Mouse (Mus musculus) limb, embryonic 15.5 days (tissue): ENCODE results near the gene Dusp6. TPM values are rescaled to one million over a fixed set of nuclear protein-coding genes. Genes with fewer than 3 reads are reported as not detected.

Experiments
- ATAC-seq: fragments of 200-750 bp; cut with Nextera tagmentation; 2 replicates; pipeline ENCODE4 v1.8.0; 2017; ENCODE audit warnings: low read depth, moderate TSS enrichment; ENCODE audit not compliant: insufficient number of reproducible peaks, low FRiP score, low TSS enrichment
- H3K27ac ChIP-seq: fragments of 300-500 bp; sonication (generic); 2 replicates; pipeline ENCODE4 v1.5.1; 2015; ENCODE audit warnings: moderate library complexity, mild to moderate bottlenecking, inconsistent platforms
- H3K27me3 ChIP-seq: fragments of 300-500 bp; sonication (generic); 2 replicates; pipeline ENCODE4 v1.6.1; 2015; ENCODE audit warnings: inconsistent platforms
- H3K36me3 ChIP-seq: fragments of 300-500 bp; sonication (generic); 2 replicates; pipeline ENCODE4 v1.6.1; 2015; ENCODE audit warnings: inconsistent platforms
- H3K4me1 ChIP-seq: fragments of 300-500 bp; sonication (generic); 2 replicates; pipeline ENCODE4 v1.6.1; 2015; ENCODE audit warnings: inconsistent platforms
- H3K4me2 ChIP-seq: fragments of 300-500 bp; sonication (generic); 2 replicates; pipeline ENCODE4 v1.6.1; 2015; ENCODE audit warnings: mild to moderate bottlenecking, inconsistent platforms
- H3K4me3 ChIP-seq: fragments of 300-500 bp; sonication (generic); 2 replicates; pipeline ENCODE4 v1.5.1; 2015; ENCODE audit warnings: mild to moderate bottlenecking, inconsistent platforms
- H3K9ac ChIP-seq: fragments of 300-500 bp; sonication (generic); 2 replicates; pipeline ENCODE4 v1.6.1; 2015; ENCODE audit warnings: inconsistent platforms
- H3K9me3 ChIP-seq: fragments of 300-500 bp; sonication (generic); 2 replicates; pipeline ENCODE4 v1.6.1; 2016; ENCODE audit warnings: inconsistent platforms
- WGBS: fragments of 180-500 bp; shearing (Covaris S2); methylation state at CpG from one replicate; pipeline ENCODE4 v1.1.7; 2015; 5-methylcytosine and 5-hydroxymethylcytosine counted together
- polyA plus RNA-seq: library from polyadenylated mRNA; unstranded; fragments of >200 nt; fragmentation: Nextera tagmentation; extraction: Ambion mirVana; gene quantifications from 2 replicates; pipeline ENCODE4 v1.2.1, GENCODE M21; 2015

Gene Dusp6
- polyA plus RNA-seq, 1 experiment from 2014 or later, result 66.8 TPM

DNA sequence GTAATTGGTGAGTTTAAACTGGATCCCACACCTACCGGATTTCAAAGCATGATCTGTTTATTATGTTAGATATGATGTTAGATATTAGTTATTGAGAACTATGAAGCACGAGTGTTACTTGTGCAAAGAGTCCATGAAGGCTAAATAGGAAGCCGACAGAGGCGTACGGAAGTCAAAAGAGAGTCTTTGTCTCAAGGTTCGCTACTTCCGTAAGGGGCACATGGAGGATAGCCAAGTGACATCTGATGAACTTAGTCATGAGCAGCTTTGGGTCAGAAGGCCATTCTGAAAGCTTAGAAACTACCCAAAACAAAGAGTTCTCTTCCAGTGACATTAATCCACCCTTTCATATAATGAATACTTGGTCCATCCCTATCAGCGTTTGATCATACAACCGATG, 27.9 kb upstream of the Dusp6 start:
- WGBS, result 88% methylated on average over 9 of the region's 9 CpGs
- no peaks in the 10 kb centered on the region for H3K36me3 ChIP-seq
- ATAC-seq, result no peak
- no peak overlapping the region for H3K4me3 ChIP-seq
- H3K4me2 ChIP-seq, result no peak overlapping the region
- no peak overlapping the region for H3K27ac ChIP-seq
- H3K4me1 ChIP-seq, result peaks cover 10% of the 10 kb centered on the region; the same call in 1 of the 2 replicates
- no peaks in the 10 kb centered on the region for H3K27me3 ChIP-seq
- no peak overlapping the region for H3K9ac ChIP-seq
- H3K9me3 ChIP-seq, result no peaks in the 10 kb centered on the region

DNA sequence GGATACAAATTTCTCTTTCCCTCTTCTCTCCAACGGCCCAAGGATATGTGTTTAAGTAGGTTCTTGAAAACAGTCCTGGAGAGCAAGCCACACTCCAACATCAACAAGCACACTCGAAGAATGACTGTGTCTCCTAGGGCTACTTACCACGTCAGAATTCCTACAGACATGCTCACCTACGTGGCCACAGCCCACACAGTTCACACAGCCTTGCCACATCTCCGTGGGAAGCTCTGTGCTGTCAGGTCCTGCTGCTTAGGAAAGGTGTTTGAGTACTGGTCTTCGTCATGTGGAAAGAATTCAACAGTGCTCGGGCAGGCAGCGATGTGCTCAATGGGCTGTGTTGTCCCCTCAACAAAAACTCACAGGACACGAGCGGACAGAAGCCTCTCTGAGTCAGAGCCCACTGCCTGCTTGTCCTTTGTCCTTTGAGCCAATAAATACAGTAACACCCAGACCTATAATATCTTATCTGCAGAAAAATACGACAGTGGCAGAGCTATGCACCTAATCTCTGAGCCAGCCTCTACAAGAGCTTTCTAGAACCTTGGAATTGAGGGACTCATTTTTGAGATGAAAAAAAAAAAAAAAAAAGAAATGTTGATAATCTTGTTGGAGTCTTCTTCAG, 25.7 kb upstream of the Dusp6 start:
- ATAC-seq, result no peak
- H3K27me3 ChIP-seq, result no peaks in the 10 kb centered on the region
- no peak overlapping the region for H3K9ac ChIP-seq
- H3K4me3 ChIP-seq, result no peak overlapping the region
- 62% methylated on average over 11 of the region's 11 CpGs for WGBS
- H3K9me3 ChIP-seq, result no peaks in the 10 kb centered on the region
- no peaks in the 10 kb centered on the region for H3K36me3 ChIP-seq
- H3K4me2 ChIP-seq, result no peak overlapping the region
- H3K4me1 ChIP-seq, result peaks cover 20% of the 10 kb centered on the region
- 0 out of 2 replicates have a peak overlapping the region, but pooled peaks have one; percentile 33 for H3K27ac ChIP-seq

GRCm38 (mm10) chr10:99238537-99238936, 24.5 kb upstream of the Dusp6 start:
- Histone ChIP-seq H3K9me3 (no peaks in the 10 kb centered on the region), H3K4me1 (peaks cover 26% of the 10 kb centered on the region), H3K36me3 (no peaks in the 10 kb centered on the region), H3K27ac (no peak overlapping the region), H3K9ac (no peak overlapping the region), H3K27me3 (no peaks in the 10 kb centered on the region), H3K4me3 (no peak overlapping the region), H3K4me2 (no peak overlapping the region)
- ATAC-seq, result no peak
- 44% methylated on average over 11 of the region's 11 CpGs for WGBS

- no peaks in the 10 kb centered on the region for H3K36me3 ChIP-seq
- H3K4me2 ChIP-seq, result no peak overlapping the region
- no peak overlapping the region for H3K4me3 ChIP-seq
- peaks cover 26% of the 10 kb centered on the region for H3K4me1 ChIP-seq
- no peak overlapping the region for H3K9ac ChIP-seq
- no peaks in the 10 kb centered on the region for H3K27me3 ChIP-seq
- WGBS, result 61% methylated on average over 7 of the region's 7 CpGs
- H3K27ac ChIP-seq, result 0 out of 2 replicates have a peak overlapping the region, but pooled peaks have one; percentile 23
- ATAC-seq, result no peak
- no peaks in the 10 kb centered on the region for H3K9me3 ChIP-seq
These were observed 21.7 kb upstream of the Dusp6 start for GRCm38 (mm10) chr10:99241284-99241828.

DNA sequence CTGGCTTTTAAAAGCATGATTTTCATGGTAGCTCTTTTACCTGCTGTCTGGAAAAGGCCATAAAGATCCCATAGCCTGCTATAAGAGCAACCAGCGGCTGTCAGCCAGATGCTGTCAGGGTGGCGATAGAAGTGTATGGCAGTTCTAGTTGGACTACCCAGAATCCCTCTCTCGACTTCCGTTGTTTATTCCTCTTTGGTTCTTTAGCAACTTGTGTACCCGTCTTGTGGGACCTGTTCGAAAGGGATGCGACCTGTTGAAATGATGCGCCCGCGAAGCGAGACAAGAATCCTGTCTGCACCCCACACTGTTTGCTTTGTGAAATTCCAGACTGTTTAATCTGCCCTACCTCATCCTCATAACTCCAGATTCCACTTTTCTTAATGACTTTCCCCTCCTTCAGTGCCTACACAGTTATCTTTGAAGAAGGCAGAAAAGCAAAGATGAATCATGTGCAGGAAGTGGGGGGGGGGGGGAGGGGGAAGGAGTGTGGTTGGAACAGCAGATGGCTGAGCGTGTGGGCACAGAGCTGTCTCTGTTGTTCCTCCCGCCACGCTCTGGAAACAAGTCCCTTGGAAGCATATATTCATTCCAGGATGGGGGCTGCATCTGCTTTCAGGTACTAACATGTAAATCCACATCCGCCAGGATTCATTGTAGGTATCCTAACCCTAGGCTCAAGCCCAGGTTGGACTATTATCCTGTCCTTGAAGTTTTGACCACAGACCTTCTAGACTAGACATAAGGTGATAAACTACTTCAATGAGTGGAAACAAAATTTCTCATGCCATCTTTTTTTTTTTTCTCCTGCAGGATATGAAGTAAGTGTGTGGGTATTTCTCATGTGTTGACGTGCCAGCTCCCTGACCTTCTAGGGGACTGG, 21.0 kb upstream of the Dusp6 start:
- no peak overlapping the region for H3K4me2 ChIP-seq
- peak overlapping the region; percentile 23; the same call in 1 of the 2 replicates for H3K27ac ChIP-seq
- H3K27me3 ChIP-seq, result no peaks in the 10 kb centered on the region
- no peak overlapping the region for H3K4me3 ChIP-seq
- H3K36me3 ChIP-seq, result no peaks in the 10 kb centered on the region
- no peaks in the 10 kb centered on the region for H3K9me3 ChIP-seq
- no peak overlapping the region for H3K9ac ChIP-seq
- ATAC-seq, result no peak
- peaks cover 26% of the 10 kb centered on the region for H3K4me1 ChIP-seq
- WGBS, result 40% methylated on average over 16 of the region's 16 CpGs

- WGBS, result 53% methylated on average over 10 of the region's 10 CpGs
- H3K27ac ChIP-seq, result peak overlapping the region; percentile 62
- no peak overlapping the region for H3K4me2 ChIP-seq
- no peak overlapping the region for H3K4me3 ChIP-seq
- peaks cover 23% of the 10 kb centered on the region for H3K4me1 ChIP-seq
- no peaks in the 10 kb centered on the region for H3K36me3 ChIP-seq
- H3K9me3 ChIP-seq, result no peaks in the 10 kb centered on the region
- no peak for ATAC-seq
- no peaks in the 10 kb centered on the region for H3K27me3 ChIP-seq
- no peak overlapping the region for H3K9ac ChIP-seq
These were observed 20.3 kb upstream of the Dusp6 start for GRCm38 (mm10) chr10:99242721-99243120.

GRCm38 (mm10) chr10:99243907-99244489, 19.0 kb upstream of the Dusp6 start:
- no peaks in the 10 kb centered on the region for H3K27me3 ChIP-seq
- ATAC-seq, result no peak
- H3K36me3 ChIP-seq, result no peaks in the 10 kb centered on the region
- H3K27ac ChIP-seq, result no peak overlapping the region
- 41% methylated on average over 5 of the region's 5 CpGs for WGBS
- H3K4me3 ChIP-seq, result no peak overlapping the region
- H3K4me2 ChIP-seq, result no peak overlapping the region
- H3K4me1 ChIP-seq, result peaks cover 19% of the 10 kb centered on the region
- no peaks in the 10 kb centered on the region for H3K9me3 ChIP-seq
- H3K9ac ChIP-seq, result no peak overlapping the region

DNA sequence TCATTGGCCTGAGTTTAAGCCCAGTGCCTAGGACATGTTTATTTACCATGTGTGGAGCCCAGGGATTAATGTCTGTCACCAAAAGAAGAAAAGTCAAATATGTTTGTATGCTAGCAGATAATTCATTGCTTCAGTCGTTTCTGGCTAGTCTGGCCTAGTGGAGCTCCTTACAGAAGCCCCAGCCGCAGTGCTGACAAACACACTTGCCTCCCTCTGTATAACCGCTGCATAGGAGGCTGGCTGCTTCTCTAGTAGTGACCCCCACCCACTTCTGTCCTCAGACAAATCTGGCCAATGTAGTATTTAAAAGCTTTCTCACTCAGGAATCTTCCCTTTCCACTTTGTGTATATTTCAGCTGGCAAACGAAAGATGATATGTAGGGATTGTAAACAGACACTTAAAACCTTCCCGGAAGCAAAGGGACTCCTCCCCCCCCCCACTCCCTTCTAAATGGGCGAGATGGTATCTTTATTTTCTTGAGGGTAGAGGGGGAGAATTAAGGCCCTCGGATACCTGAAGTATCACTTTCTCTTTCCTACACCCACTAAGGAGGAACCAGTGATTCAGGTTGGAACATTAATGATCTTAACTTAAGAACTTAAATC, 18.3 kb upstream of the Dusp6 start:
- no peak for ATAC-seq
- H3K36me3 ChIP-seq, result no peaks in the 10 kb centered on the region
- H3K4me2 ChIP-seq, result no peak overlapping the region
- H3K4me3 ChIP-seq, result no peak overlapping the region
- H3K9me3 ChIP-seq, result no peaks in the 10 kb centered on the region
- no peak overlapping the region for H3K27ac ChIP-seq
- H3K27me3 ChIP-seq, result no peaks in the 10 kb centered on the region
- peaks cover 16% of the 10 kb centered on the region for H3K4me1 ChIP-seq
- no peak overlapping the region for H3K9ac ChIP-seq
- 39% methylated on average over 7 of the region's 7 CpGs for WGBS

DNA sequence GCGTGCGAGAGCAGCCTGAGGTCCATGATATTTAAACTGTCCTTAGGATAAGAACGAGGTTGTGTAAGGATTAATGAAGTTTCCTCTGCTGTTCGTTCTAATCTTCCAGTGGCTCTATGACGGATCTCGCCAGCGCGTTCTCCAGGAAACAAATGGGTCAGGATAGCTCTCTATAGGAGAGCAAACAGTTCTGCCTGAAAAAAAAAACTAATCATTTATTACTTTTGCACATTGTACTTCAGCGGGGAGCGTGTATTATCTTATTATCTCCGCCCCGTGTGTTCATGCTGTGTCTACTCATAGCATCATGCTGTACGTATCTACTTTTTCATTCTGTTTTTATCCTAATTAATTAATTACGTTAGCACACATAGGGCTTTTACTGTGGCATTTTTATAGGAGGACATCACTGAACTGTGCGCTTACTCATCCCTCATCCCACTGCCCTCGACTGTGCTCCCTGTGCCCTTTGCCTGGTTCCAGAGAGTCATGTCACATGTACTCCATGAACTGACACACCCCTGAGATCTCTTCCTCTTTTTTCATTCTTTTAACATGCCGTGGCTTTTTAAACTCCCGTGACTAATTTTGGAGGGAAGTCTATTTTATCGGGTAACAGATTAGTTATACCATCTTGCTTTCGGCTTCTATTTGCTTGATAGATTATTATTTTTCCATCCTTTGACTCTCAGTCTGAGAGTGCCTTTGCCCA, 16.1 kb upstream of the Dusp6 start:
- peaks cover 10% of the 10 kb centered on the region; the same call in 1 of the 2 replicates for H3K4me1 ChIP-seq
- H3K36me3 ChIP-seq, result no peaks in the 10 kb centered on the region

GRCm38 (mm10) chr10:99250874-99251281, 12.2 kb upstream of the Dusp6 start:
- ATAC-seq, result no peak
- no peak overlapping the region for H3K4me2 ChIP-seq
- no peak overlapping the region for H3K4me3 ChIP-seq
- H3K9ac ChIP-seq, result no peak overlapping the region
- 70% methylated on average over 11 of the region's 11 CpGs for WGBS
- no peaks in the 10 kb centered on the region for H3K4me1 ChIP-seq
- H3K27me3 ChIP-seq, result no peaks in the 10 kb centered on the region
- H3K36me3 ChIP-seq, result no peaks in the 10 kb centered on the region
- no peaks in the 10 kb centered on the region for H3K9me3 ChIP-seq
- no peak overlapping the region for H3K27ac ChIP-seq

More for the DNA sequence above, 16.1 kb upstream of the Dusp6 start:
- no peak for ATAC-seq
- Histone ChIP-seq H3K9ac (no peak overlapping the region), H3K27ac (no peak overlapping the region), H3K4me2 (no peak overlapping the region), H3K9me3 (no peaks in the 10 kb centered on the region), H3K27me3 (no peaks in the 10 kb centered on the region), H3K4me3 (no peak overlapping the region)
- 87% methylated on average over 20 of the region's 20 CpGs for WGBS

GRCm38 (mm10) chr10:99253412-99253811, 9.6 kb upstream of the Dusp6 start:
- H3K9me3 ChIP-seq, result no peaks in the 10 kb centered on the region
- H3K4me3 ChIP-seq, result no peak overlapping the region
- H3K27me3 ChIP-seq, result no peaks in the 10 kb centered on the region
- ATAC-seq, result no peak
- no peak overlapping the region for H3K4me2 ChIP-seq
- H3K4me1 ChIP-seq, result no peaks in the 10 kb centered on the region
- no peak overlapping the region for H3K27ac ChIP-seq
- WGBS, result 87% methylated on average over 2 of the region's 2 CpGs
- no peak overlapping the region for H3K9ac ChIP-seq
- H3K36me3 ChIP-seq, result no peaks in the 10 kb centered on the region
